Mouse (Mus musculus) embryo, embryonic 9.5 days (tissue): ENCODE measurements at regions not wholly inside any gene's neighbourhood (a gene's known extent, or its start where the extent isn't known, plus 50 kb on each side); places are given as distances from the start of the nearest gene placed in this dataset.
A peak's percentile ranks its signal among the peaks of the same experiment; 100 is the strongest.
"Not testable (repeated sequence)": the region's sequence is repeated elsewhere in the genome, so short reads cannot be mapped to it uniquely, and the experiment has no call there.

Source experiments
- DNase-seq: peaks from one replicate; pipeline ENCODE4 v3.0.0-alpha.2; 2017; ENCODE audit errors: extremely low spot score

- DNase-seq = no peak
These were observed 220.7 kb upstream of the Zfp703 start for GRCm38 (mm10) chr8:26756452-26756851.

- no peak for DNase-seq
These were observed 216.4 kb upstream of the Zfp703 start for GRCm38 (mm10) chr8:26760726-26761125.

GRCm38 (mm10) chr8:26762942-26763778, 214.0 kb upstream of the Zfp703 start:
- DNase-seq = no peak

- no peak for DNase-seq
These were observed 208.5 kb upstream of the Zfp703 start for GRCm38 (mm10) chr8:26768474-26769229.

GRCm38 (mm10) chr8:26770424-26770886, 206.7 kb upstream of the Zfp703 start:
- DNase-seq = peak; percentile 72

GRCm38 (mm10) chr8:26778917-26779537, 198.1 kb upstream of the Zfp703 start:
- no peak for DNase-seq

- DNase-seq = no peak
These were observed 196.6 kb upstream of the Zfp703 start for GRCm38 (mm10) chr8:26780515-26780914.

GRCm38 (mm10) chr8:26782936-26783335, 194.2 kb upstream of the Zfp703 start:
- not testable (repeated sequence) for DNase-seq

- DNase-seq = no peak
These were observed 192.7 kb upstream of the Zfp703 start for GRCm38 (mm10) chr8:26784381-26784780.

GRCm38 (mm10) chr8:26791795-26792194, 185.3 kb upstream of the Zfp703 start:
- DNase-seq = no peak

GRCm38 (mm10) chr8:26793606-26794292, 183.4 kb upstream of the Zfp703 start:
- no peak for DNase-seq

GRCm38 (mm10) chr8:26794411-26794810, 182.7 kb upstream of the Zfp703 start:
- no peak for DNase-seq

GRCm38 (mm10) chr8:26795616-26796015, 181.5 kb upstream of the Zfp703 start:
- no peak for DNase-seq

- DNase-seq = no peak
These were observed 177.3 kb upstream of the Zfp703 start for GRCm38 (mm10) chr8:26799814-26800213.

- DNase-seq = no peak
These were observed 173.0 kb upstream of the Zfp703 start for GRCm38 (mm10) chr8:26804089-26804488.

GRCm38 (mm10) chr8:26804901-26805341, 172.2 kb upstream of the Zfp703 start:
- peak; percentile 58 for DNase-seq

GRCm38 (mm10) chr8:26805371-26805821, 171.7 kb upstream of the Zfp703 start:
- peak; percentile 44 for DNase-seq

- DNase-seq = peak; percentile 65
These were observed 168.9 kb upstream of the Zfp703 start for GRCm38 (mm10) chr8:26808111-26808651.

- peak; percentile 57 for DNase-seq
These were observed 168.4 kb upstream of the Zfp703 start for GRCm38 (mm10) chr8:26808771-26809170.

GRCm38 (mm10) chr8:26809943-26810342, 167.2 kb upstream of the Zfp703 start:
- DNase-seq = no peak

- no peak for DNase-seq
These were observed 165.4 kb upstream of the Zfp703 start for GRCm38 (mm10) chr8:26811533-26812236.
